Mouse (Mus musculus) liver, embryonic 14.5 days (tissue): ENCODE data around the gene Man1c1.

Source experiments
- CTCF ChIP-seq: IDR thresholded peaks from 2 replicates; pipeline ENCODE4 v1.5.1; 2016; ENCODE audit warnings: antibody characterized with exemption, low read depth, control low read depth
- EP300 ChIP-seq: IDR thresholded peaks from 2 replicates; pipeline ENCODE4 v1.6.1; 2016; ENCODE audit warnings: antibody characterized with exemption, low read depth

GRCm38 (mm10) chr4:134626350-134626749 is 77.7 kb downstream of the Man1c1 start:
- TF ChIP-seq EP300 (no peak), CTCF (no peak)
